Mouse (Mus musculus) brown adipose tissue, adult 24 weeks (tissue): Measurements from ENCODE around the gene Mex3a. TPM values are rescaled to one million over a fixed set of nuclear protein-coding genes. Genes with fewer than 3 reads are reported as not detected.

ENCODE experiments used
- H3K27ac ChIP-seq: fragments of 200-500 bp; replicated peaks from 2 replicates; pipeline ENCODE4 v1.5.1; 2012; ENCODE audit warnings: low read depth, mild to moderate bottlenecking, low read length
- H3K4me1 ChIP-seq: fragments of 200-500 bp; 2 replicates; pipeline ENCODE4 v1.6.1; 2012; ENCODE audit warnings: low read length, mixed read lengths; ENCODE audit not compliant: control insufficient read depth, insufficient read depth, insufficient read length
- H3K4me3 ChIP-seq: fragments of 200-500 bp; 2 replicates; pipeline ENCODE4 v1.5.1; 2012; ENCODE audit warnings: low read depth, mild to moderate bottlenecking, low read length, moderate library complexity; ENCODE audit not compliant: insufficient read depth
- polyA plus RNA-seq: library from polyadenylated mRNA; stranded (reverse); fragments of >200 nt; gene quantifications from 2 replicates; pipeline ENCODE4 v1.2.4, GENCODE M21; 2012; ENCODE audit not compliant: missing spikeins, insufficient read depth, insufficient read length

The Mex3a gene
- polyA plus RNA-seq, 1 experiment, result 0.16 TPM

- peaks cover 21% of the 10 kb centered on the region for H3K4me1 ChIP-seq
Measured at GRCm38 (mm10) chr3:88501366-88502030, 30.7 kb upstream of the Mex3a start.

GRCm38 (mm10) chr3:88502031-88502571 lies 30.1 kb upstream of the Mex3a start:
- Histone ChIP-seq H3K4me3 (peak overlapping the region; percentile 94), H3K4me1 (peaks cover 17% of the 10 kb centered on the region), H3K27ac (peak overlapping the region; percentile 80)

More at GRCm38 (mm10) chr3:88501366-88502030, 30.7 kb upstream of the Mex3a start:
- Histone ChIP-seq H3K4me3 (peak overlapping the region; percentile 94), H3K27ac (peak overlapping the region; percentile 80)

- H3K4me3 ChIP-seq, result peak overlapping the region; percentile 94
- peak overlapping the region; percentile 80 for H3K27ac ChIP-seq
- H3K4me1 ChIP-seq, result peaks cover 15% of the 10 kb centered on the region
Measured at GRCm38 (mm10) chr3:88502641-88503504, 29.3 kb upstream of the Mex3a start.

GRCm38 (mm10) chr3:88503505-88503863 lies 28.7 kb upstream of the Mex3a start:
- Histone ChIP-seq H3K27ac (peak overlapping the region; percentile 72), H3K4me1 (peaks cover 15% of the 10 kb centered on the region), H3K4me3 (peak overlapping the region; percentile 31)

- Histone ChIP-seq H3K27ac (peak overlapping the region; percentile 19; the same call in 1 of the 2 replicates), H3K4me3 (no peak overlapping the region), H3K4me1 (peaks cover 15% of the 10 kb centered on the region)
Measured at GRCm38 (mm10) chr3:88503881-88504746, 28.1 kb upstream of the Mex3a start.

GRCm38 (mm10) chr3:88505081-88505480 lies 27.1 kb upstream of the Mex3a start:
- Histone ChIP-seq H3K4me3 (no peak overlapping the region), H3K27ac (no peak overlapping the region), H3K4me1 (peaks cover 12% of the 10 kb centered on the region)

- Histone ChIP-seq H3K4me3 (no peak overlapping the region), H3K27ac (no peak overlapping the region), H3K4me1 (peaks cover 10% of the 10 kb centered on the region)
Measured at GRCm38 (mm10) chr3:88505765-88506164, 26.4 kb upstream of the Mex3a start.

GRCm38 (mm10) chr3:88509250-88509649 lies 22.9 kb upstream of the Mex3a start:
- Histone ChIP-seq H3K4me1 (peaks cover 15% of the 10 kb centered on the region), H3K27ac (peak overlapping the region; percentile 92), H3K4me3 (peak overlapping the region; percentile 53)

GRCm38 (mm10) chr3:88509692-88510420 lies 22.3 kb upstream of the Mex3a start, which contains the start of gene Lmna:
Gene Lmna, minus strand, starts transcription at chr3:88509956.
- peak within 1 kb of the TSS; percentile 92 for H3K27ac ChIP-seq
- peaks cover 20% of the 10 kb centered on the region for H3K4me1 ChIP-seq
- peak within 1 kb of the TSS; percentile 53 for H3K4me3 ChIP-seq

- H3K4me1 ChIP-seq, result peaks cover 20% of the 10 kb centered on the region
- peak overlapping the region; percentile 53 for H3K4me3 ChIP-seq
- H3K27ac ChIP-seq, result peak overlapping the region; percentile 61
Measured at GRCm38 (mm10) chr3:88510421-88511289, 21.5 kb upstream of the Mex3a start.

- H3K4me1 ChIP-seq, result peaks cover 20% of the 10 kb centered on the region
- H3K4me3 ChIP-seq, result no peak overlapping the region
- H3K27ac ChIP-seq, result peak overlapping the region; percentile 23; the same call in 1 of the 2 replicates
Measured at GRCm38 (mm10) chr3:88511559-88511958, 20.6 kb upstream of the Mex3a start.

- Histone ChIP-seq H3K27ac (0 out of 2 replicates have a peak overlapping the region, but pooled peaks have one; percentile 46), H3K4me1 (peaks cover 20% of the 10 kb centered on the region), H3K4me3 (no peak overlapping the region)
Measured at GRCm38 (mm10) chr3:88512141-88512895, 19.9 kb upstream of the Mex3a start.
